9 mouse cellular contexts compared by ENCODE assay signal in the genomic region with DNA sequence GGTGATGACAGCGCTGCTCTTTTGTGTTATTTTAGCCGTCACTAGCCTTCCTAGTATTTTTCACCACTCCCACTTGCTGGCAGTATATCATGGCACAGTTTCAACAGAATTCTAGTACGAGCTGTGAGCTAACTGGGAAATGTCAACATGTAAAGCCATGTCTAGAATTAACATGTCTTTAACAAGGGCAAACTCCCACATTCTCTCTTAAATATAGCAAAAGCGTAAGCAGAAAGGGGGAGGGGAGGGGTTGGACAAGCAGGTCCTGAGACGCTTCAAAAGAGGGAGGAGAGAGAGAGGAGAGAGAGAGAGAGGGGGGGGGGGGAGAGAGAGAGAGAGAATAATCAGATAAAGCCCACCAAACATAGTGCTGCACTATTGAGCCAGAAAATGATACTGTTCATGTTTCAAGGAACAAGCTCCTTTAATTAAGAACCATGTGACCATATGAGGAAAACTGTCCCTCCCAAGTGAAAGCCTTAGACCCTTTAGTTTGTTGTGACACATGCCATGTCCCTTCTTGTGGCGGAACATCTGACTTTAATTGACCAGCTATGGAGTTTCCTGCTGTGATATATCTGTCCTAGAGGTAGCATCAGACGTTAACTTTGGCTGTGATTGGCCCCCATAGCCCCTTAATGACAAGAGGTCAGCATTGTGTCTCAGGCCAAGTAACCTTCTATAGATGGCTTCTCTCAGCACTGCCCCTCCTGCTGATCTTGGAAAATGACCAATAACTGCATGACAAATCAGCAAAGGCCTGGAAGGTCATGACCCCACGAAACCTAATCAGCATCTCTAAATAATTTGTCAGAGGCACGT.
DNase-seq lines count a peak whose midpoint lies in the region; ATAC-seq and TF ChIP-seq lines count a peak whose summit lies in the region.
"Had no signal": no experiment of that assay in that cellular context is flagged by ENCODE, and none has a peak within 500 bp of the region (broad histone marks: within the 10 kb centered on the region; RNA-seq: fewer than 3 reads in every experiment).

No protein-coding gene starts in this region.

- no peak overlapping the region for H3K27ac ChIP-seq in heart, embryonic 13.5 days (replicated peaks)
- no peak overlapping the region for H3K27ac ChIP-seq in heart, postnatal 0 days (ENCODE audit: low read depth)
- no peak overlapping the region for H3K27ac ChIP-seq in midbrain, embryonic 14.5 days (replicated peaks; ENCODE audit: low read depth, low read length)
- no peak overlapping the region for H3K27ac ChIP-seq in thymus, adult 2 months (ENCODE audit: control insufficient read depth, insufficient read depth, low read length)

- no peak for TF ChIP-seq CTCF in heart, postnatal 0 days (IDR thresholded peaks at IDR 0.05; ENCODE audit: low read depth)
- TF ChIP-seq CTCF in thymus, adult 2 months (IDR thresholded peaks at IDR 0.05; ENCODE audit: borderline replicate concordance, control insufficient read depth, extremely low read depth, insufficient read depth, low read length, poor library complexity) = no peak

- no peak for TF ChIP-seq EP300 in heart, postnatal 0 days (IDR thresholded peaks at IDR 0.05; ENCODE audit: low read depth)

- no peak for DNase-seq in heart, postnatal 36 days
- DNase-seq in ZHBTc4 (ENCODE audit: low read depth, low spot score) = peak; percentile 7
- peak; percentile 57 for DNase-seq in heart, postnatal 0 days (ENCODE audit: low spot score)
- DNase-seq in midbrain, embryonic 14.5 days = peak; percentile 18
- DNase-seq in thymus, adult 2 months = no peak
- no peak for DNase-seq in lung, postnatal 10 days
- DNase-seq: lung, postnatal 36 days had no signal

- peak overlapping the region; percentile 56 for H3K4me2 ChIP-seq in heart, embryonic 13.5 days
- peak overlapping the region; percentile 52 for H3K4me2 ChIP-seq in heart, postnatal 0 days (ENCODE audit: low read depth, low read length)
- peak overlapping the region; percentile 24; the same call in 1 of the 2 replicates for H3K4me2 ChIP-seq in midbrain, embryonic 14.5 days (ENCODE audit: low read length)

- 19% methylated on average over 9 of the region's 9 CpGs for WGBS in heart, embryonic 13.5 days
- WGBS in heart, postnatal 0 days = 17% methylated on average over 9 of the region's 9 CpGs
- 19% methylated on average over 9 of the region's 9 CpGs for WGBS in midbrain, embryonic 14.5 days
- WGBS in thymus, adult 2 months = 73% methylated on average over 9 of the region's 9 CpGs

- no peaks in the 10 kb centered on the region for H3K9me3 ChIP-seq in heart, embryonic 13.5 days
- no peaks in the 10 kb centered on the region for H3K9me3 ChIP-seq in heart, postnatal 0 days (replicated peaks; ENCODE audit: control insufficient read depth, low read length)
- no peaks in the 10 kb centered on the region for H3K9me3 ChIP-seq in midbrain, embryonic 14.5 days (ENCODE audit: control insufficient read depth, low read length)

- H3K36me3 ChIP-seq in heart, embryonic 13.5 days = no peaks in the 10 kb centered on the region
- H3K36me3 ChIP-seq in heart, postnatal 0 days (replicated peaks; ENCODE audit: control insufficient read depth, insufficient read depth, low read length) = no peaks in the 10 kb centered on the region
- H3K36me3 ChIP-seq in midbrain, embryonic 14.5 days (ENCODE audit: control insufficient read depth, insufficient read depth, low read length) = no peaks in the 10 kb centered on the region
- no peaks in the 10 kb centered on the region for H3K36me3 ChIP-seq in thymus, adult 2 months (ENCODE audit: control insufficient read depth, insufficient read depth, low read length)

- no peak for ATAC-seq in heart, embryonic 13.5 days (ENCODE audit: extremely low read depth, insufficient number of reproducible peaks, low FRiP score, low TSS enrichment)
- peak; percentile 27; the same call in 1 of the 2 replicates for ATAC-seq in heart, postnatal 0 days (ENCODE audit: insufficient read depth, low read depth)
- no peak for ATAC-seq in midbrain, embryonic 14.5 days (ENCODE audit: low FRiP score, low TSS enrichment)
- no peak for ATAC-seq in granulocyte monocyte progenitor cell, adult 5-6 weeks (replicated peaks; ENCODE audit: poor library complexity, severe bottlenecking)

- intact Hi-C loops in heart, postnatal 36 days (cut with DNase I) = no loop called here

- no peak for TF ChIP-seq POLR2A in thymus, adult 2 months (IDR thresholded peaks at IDR 0.05; ENCODE audit: control insufficient read depth, extremely low read depth, insufficient read depth, low read length, poor library complexity)

- peak overlapping the region; percentile 28 for H3K4me3 ChIP-seq in heart, embryonic 13.5 days
- H3K4me3 ChIP-seq in heart, postnatal 0 days (ENCODE audit: low read depth, low read length) = peak overlapping the region; percentile 31
- H3K4me3 ChIP-seq in midbrain, embryonic 14.5 days (replicated peaks; ENCODE audit: low read depth, low read length) = no peak overlapping the region
- no peak overlapping the region for H3K4me3 ChIP-seq in thymus, adult 2 months (ENCODE audit: control insufficient read depth, insufficient read depth, low read length)

- H3K27me3 ChIP-seq in heart, embryonic 13.5 days (replicated peaks) = peaks cover 19% of the 10 kb centered on the region
- no peaks in the 10 kb centered on the region for H3K27me3 ChIP-seq in heart, postnatal 0 days (ENCODE audit: control insufficient read depth, insufficient read depth, low read length)
- no peaks in the 10 kb centered on the region for H3K27me3 ChIP-seq in midbrain, embryonic 14.5 days (ENCODE audit: control insufficient read depth, insufficient read depth, low read length)
- no peaks in the 10 kb centered on the region for H3K27me3 ChIP-seq in thymus, adult 2 months (ENCODE audit: control insufficient read depth, insufficient read depth, low read length)

- H3K9ac ChIP-seq in heart, embryonic 13.5 days = no peak overlapping the region
- no peak overlapping the region for H3K9ac ChIP-seq in heart, postnatal 0 days (replicated peaks; ENCODE audit: low read depth, low read length)
- H3K9ac ChIP-seq in midbrain, embryonic 14.5 days (replicated peaks; ENCODE audit: low read length) = no peak overlapping the region

- H3K4me1 ChIP-seq in heart, embryonic 13.5 days = peaks cover 24% of the 10 kb centered on the region
- H3K4me1 ChIP-seq in heart, postnatal 0 days (ENCODE audit: control insufficient read depth, insufficient read depth) = no peaks in the 10 kb centered on the region
- H3K4me1 ChIP-seq in midbrain, embryonic 14.5 days (ENCODE audit: control insufficient read depth, insufficient read depth, low read length) = no peaks in the 10 kb centered on the region
- no peaks in the 10 kb centered on the region for H3K4me1 ChIP-seq in thymus, adult 2 months (replicated peaks; ENCODE audit: control insufficient read depth, insufficient read depth, low read length)

Comparison
In these comparisons a context has a peak if more than half of its experiments do, and no peak if none do; other contexts are left out.
1. DNase-seq: peak in ZHBTc4 (single experiment), heart, postnatal 0 days (single experiment) and midbrain, embryonic 14.5 days (single experiment); none in heart, postnatal 36 days (0 of 2), thymus, adult 2 months (single experiment) and lung, postnatal 10 days (single experiment).
2. H3K4me3 ChIP-seq: peak in heart, embryonic 13.5 days (single experiment) and heart, postnatal 0 days (single experiment); none in midbrain, embryonic 14.5 days (single experiment) and thymus, adult 2 months (single experiment).
3. Peak in every context shown above with its lines, with median percentiles within 50 percentile points of each other: H3K4me2 ChIP-seq.